Mouse (Mus musculus) cortical plate, adult 2 months (tissue): ENCODE measurements at regions not wholly inside any gene's neighbourhood (a gene's known extent, or its start where the extent isn't known, plus 50 kb on each side); places are given as distances from the start of the nearest gene placed in this dataset.

Source experiments
- CTCF ChIP-seq: fragments of 200-500 bp; IDR thresholded peaks from 2 replicates; pipeline ENCODE4 v1.5.1; 2011; ENCODE audit warnings: mild to moderate bottlenecking, control low read depth, low read length; ENCODE audit not compliant: insufficient read depth; ENCODE audit errors: extremely low read depth
- POLR2A ChIP-seq: fragments of 200-500 bp; IDR thresholded peaks from 2 replicates; pipeline ENCODE4 v1.6.1; 2011; ENCODE audit warnings: mild to moderate bottlenecking, low read length, control low read depth; ENCODE audit not compliant: insufficient read depth; ENCODE audit errors: extremely low read depth

DNA sequence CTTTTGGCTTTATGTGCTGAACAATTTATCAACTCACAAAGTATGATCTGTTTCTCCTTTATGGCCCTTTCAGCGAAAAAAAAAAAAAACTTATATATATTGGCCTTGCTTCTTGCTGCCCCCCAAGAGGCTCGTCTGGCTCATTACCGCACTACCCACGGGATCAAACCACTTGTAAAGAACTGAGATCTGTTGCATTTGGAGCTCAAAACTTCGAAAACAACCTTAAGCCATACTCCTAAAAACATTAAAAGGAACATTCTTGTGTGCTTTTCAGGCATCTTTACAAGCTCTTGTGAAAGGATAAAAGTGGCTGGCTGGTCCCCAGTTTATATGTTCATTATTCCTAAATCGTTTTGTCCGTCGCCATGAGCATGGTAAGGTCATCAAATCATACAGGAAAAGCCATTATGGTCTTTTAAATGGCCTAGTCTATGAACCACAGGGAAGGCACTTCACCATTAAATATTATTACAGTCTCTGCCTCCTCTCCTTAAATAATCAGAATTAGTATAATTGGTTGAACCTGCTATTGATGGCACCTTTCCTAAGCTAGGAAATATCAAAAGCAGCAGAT is 117.0 kb upstream of the Gimd1 start:
- no peak for TF ChIP-seq CTCF
- TF ChIP-seq POLR2A: no peak
